Mouse (Mus musculus): ENCODE data around the gene Gm49673.
"Not testable (repeated sequence)": the region's sequence is repeated elsewhere in the genome, so short reads cannot be mapped to it uniquely, and the experiment has no call there.

DNA sequence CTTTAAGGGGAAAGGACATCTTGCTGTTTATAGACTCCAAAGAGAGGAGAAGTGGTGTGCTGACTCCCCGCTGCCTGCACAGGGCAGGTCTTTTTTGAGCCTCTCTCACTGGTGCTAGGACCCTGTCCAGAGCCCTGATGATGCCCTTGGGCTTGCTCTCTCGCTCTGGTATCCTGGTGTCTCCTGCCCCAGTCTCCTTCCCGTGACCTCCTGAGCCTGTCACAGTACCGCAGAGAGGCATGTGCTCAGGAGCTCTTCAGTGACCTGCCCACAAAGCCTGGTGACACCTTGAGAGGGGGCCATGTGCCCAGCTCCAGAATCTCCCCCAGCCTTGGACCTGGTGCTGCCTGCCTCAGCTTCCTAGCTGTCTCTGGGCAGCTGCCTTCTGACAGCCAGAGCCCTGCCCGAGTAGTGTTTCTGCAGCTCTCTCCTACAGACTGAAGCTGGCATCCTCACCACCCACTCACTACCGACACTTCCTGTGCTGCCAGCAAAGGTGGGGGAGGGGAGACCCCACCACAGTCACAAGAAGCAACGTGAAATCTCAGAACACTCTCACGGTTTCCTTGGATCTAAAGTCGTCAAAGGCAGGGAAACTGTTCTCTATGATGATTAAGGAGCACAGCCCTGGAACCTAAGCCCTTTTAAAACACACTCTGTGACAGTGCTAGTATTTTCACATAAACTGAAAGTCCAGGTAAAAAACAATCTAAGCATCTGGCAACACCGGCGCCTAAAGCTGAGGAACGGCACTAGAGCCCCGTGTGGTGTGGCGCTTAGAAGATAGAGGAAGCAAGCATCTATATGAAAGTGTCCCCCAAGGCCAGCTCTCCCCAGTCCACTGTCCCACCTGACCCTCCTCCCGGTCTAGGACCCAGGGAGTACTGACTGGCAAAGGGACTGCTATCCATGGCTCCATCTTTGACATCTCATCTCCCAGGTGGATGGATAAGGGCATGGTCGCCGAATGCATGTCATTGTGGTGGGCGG, 54.8 kb downstream of the Gm49673 start:
- TF ChIP-seq CTCF (IDR thresholded peaks at IDR 0.05; ENCODE audit: borderline replicate concordance, insufficient read depth, low read depth, low read length); POLR2A (IDR thresholded peaks at IDR 0.05; ENCODE audit: borderline replicate concordance, insufficient read depth, low read length): not testable (repeated sequence)
